Mouse (Mus musculus) heart, postnatal 0 days (tissue): ENCODE measurements at regions not wholly inside any gene's neighbourhood (a gene's known extent, or its start where the extent isn't known, plus 50 kb on each side); places are given as distances from the start of the nearest gene placed in this dataset.

ENCODE experiments used
- CTCF ChIP-seq: IDR thresholded peaks from 2 replicates; pipeline ENCODE4 v1.5.1; 2016; ENCODE audit warnings: antibody characterized with exemption, control low read depth, low read depth
- EP300 ChIP-seq: IDR thresholded peaks from 2 replicates; pipeline ENCODE4 v1.6.1; 2016; ENCODE audit warnings: antibody characterized with exemption, low read depth

- TF ChIP-seq CTCF (no peak), EP300 (no peak)
Observed at GRCm38 (mm10) chr3:84358672-84359071, 52.0 kb upstream of the Trim2 start.
